In genomic region chr6:92480941-92481689, GRCm38 (mm10) we compare ENCODE assay signal across 8 mouse cellular contexts.
A peak's percentile ranks its signal among the peaks of the same experiment; 100 is the strongest.
DNase-seq lines count a peak whose midpoint lies in the region; ATAC-seq and TF ChIP-seq lines count a peak whose summit lies in the region.

No protein-coding gene starts in this region.

- H3K4me3 ChIP-seq in left cerebral cortex, adult 2 months = peak overlapping the region; percentile 56

- intact Hi-C loops in left cerebral cortex, adult 2 months (cut with DNase I) = loop anchor here (1.0 to 2.0 kb wide), 2 partner anchors 53 to 184 kb away; no protein-coding TSS in a partner anchor

- TF ChIP-seq CTCF in left cerebral cortex, adult 2 months (IDR thresholded peaks at IDR 0.05) = no peak

- DNase-seq in adrenal gland, adult (ENCODE audit: inconsistent age in 2 of 2, low spot score in 1 of 2) = peak; percentile 66 to 90
- DNase-seq in embryo, embryonic 11 days = peak; percentile 87
- DNase-seq in gastrocnemius, postnatal 25 days = peak; percentile 60
- DNase-seq in hindlimb bud, embryonic 11.5 days (ENCODE audit: extremely low spot score, low read depth, low spot score) = peak; percentile 37
- peak; percentile 69 to 78 for DNase-seq in left cerebral cortex, adult 2 months (ENCODE audit: extremely low spot score in 1 of 2, low spot score in 2 of 2)
- peak; percentile 80 for DNase-seq in lung, postnatal 25 days (ENCODE audit: low spot score)
- DNase-seq in right cerebral cortex, postnatal 14 days = peak; percentile 56

- H3K27ac ChIP-seq in left cerebral cortex, adult 2 months = peak overlapping the region; percentile 90

- ATAC-seq in megakaryocyte, adult 5-6 weeks (ENCODE audit: poor library complexity, severe bottlenecking) = no peak

Comparison
In these comparisons a context has a peak if more than half of its experiments do, and no peak if none do; other contexts are left out.
1. DNase-seq: peak in every context shown above with its lines; median percentile 87 in embryo, embryonic 11 days; 80 in lung, postnatal 25 days; 78 in adrenal gland, adult; 74 in left cerebral cortex, adult 2 months; 60 in gastrocnemius, postnatal 25 days; 56 in right cerebral cortex, postnatal 14 days; 37 in hindlimb bud, embryonic 11.5 days.